Mouse (Mus musculus) naive thymus-derived CD4-positive, alpha-beta T cell, adult 5 months (primary cell): ENCODE data around the gene Cops4. TPM values are rescaled to one million over a fixed set of nuclear protein-coding genes. Genes with fewer than 3 reads are reported as not detected.

Experiments
- polyA plus RNA-seq: library from polyadenylated mRNA; unstranded; fragments of 100-300 nt; shearing (Covaris generic); gene quantifications from one replicate; pipeline ENCODE4 v1.2.1, GENCODE M21; 2017

Gene Cops4
- polyA plus RNA-seq: 73.3 TPM

DNA sequence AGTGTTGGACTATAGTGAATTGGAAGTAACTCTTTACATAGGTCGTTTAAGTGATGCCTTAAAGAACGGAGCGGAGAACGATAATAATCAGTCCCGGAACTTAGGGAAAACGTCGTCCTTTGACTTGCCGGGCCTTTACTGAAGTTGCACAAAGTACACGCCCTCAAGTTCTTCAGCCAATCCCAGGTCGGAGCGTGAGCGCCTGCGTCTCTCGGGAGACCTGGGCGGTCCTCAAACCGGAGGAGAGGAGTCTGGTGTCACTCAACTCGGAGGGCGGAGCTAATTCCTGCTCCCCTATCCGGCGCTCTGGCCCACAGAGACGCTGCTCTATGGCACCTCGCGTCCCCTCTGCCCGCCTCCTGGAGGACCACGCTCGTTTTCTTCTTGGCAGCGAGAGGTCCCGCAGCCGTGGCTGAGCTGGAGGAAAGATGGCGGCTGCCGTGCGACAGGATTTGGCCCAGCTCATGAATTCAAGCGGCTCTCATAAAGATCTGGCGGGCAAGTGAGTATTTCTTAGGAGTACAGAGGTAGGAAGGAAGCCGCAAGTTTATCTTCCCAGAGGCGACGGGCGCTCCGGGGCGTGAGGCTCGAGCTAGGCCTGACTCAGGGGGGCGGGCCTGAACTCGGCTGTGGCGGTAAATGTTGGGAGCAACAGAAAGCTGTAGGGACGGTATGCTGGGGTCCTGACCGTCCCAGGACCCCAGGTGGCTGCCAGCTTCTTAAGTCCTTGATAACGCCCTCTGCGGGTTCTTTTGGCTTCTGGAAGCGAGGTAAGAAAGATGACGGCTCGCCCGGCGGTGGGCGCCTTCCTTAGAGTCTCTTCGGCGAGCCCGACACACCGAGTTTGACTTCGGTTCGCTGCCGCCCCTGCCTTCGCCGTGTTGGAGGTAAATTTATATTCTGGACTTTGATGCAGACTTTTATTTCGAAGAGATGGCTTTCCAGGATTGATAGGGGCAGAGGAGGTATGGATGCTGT lies at the start of gene Cops4:
TSS of gene Cops4 (plus strand) at position 261 of the 978 bp plus-strand sequence.

GRCm38 (mm10) chr5:100500458-100500961 lies 17.6 kb upstream of the Cops4 start, which contains the start of gene Lin54:
Lin54 (minus strand) TSS chr5:100500639.

GRCm38 (mm10) chr5:100572069-100572468 lies 54.0 kb downstream of the Cops4 start, which contains the start of gene Plac8:
Plac8 (minus strand) TSS chr5:100572245.

Other genes with a start within 250 kb of the Cops4 start
- 96.5 TPM for gene Sec31a, start 102.1 kb upstream of the Cops4 start, polyA plus RNA-seq
- gene Lin54, start 17.7 kb upstream of the Cops4 start, polyA plus RNA-seq: 39.5 TPM
- 0.40 TPM for gene Plac8, start 53.9 kb downstream of the Cops4 start, polyA plus RNA-seq
- 40.1 TPM for gene Coq2, start 156.8 kb downstream of the Cops4 start, polyA plus RNA-seq
- gene Hpse, start 201.4 kb downstream of the Cops4 start, polyA plus RNA-seq: 0.15 TPM